Mouse (Mus musculus): ENCODE data around the gene Fhod1. TPM values are rescaled to one million over a fixed set of nuclear protein-coding genes. Genes with fewer than 3 reads are reported as not detected.

Fhod1 gene
- total and polyA plus RNA-seq, 3 experiments: 0.81 to 8.1 (median 3.1) TPM

DNA sequence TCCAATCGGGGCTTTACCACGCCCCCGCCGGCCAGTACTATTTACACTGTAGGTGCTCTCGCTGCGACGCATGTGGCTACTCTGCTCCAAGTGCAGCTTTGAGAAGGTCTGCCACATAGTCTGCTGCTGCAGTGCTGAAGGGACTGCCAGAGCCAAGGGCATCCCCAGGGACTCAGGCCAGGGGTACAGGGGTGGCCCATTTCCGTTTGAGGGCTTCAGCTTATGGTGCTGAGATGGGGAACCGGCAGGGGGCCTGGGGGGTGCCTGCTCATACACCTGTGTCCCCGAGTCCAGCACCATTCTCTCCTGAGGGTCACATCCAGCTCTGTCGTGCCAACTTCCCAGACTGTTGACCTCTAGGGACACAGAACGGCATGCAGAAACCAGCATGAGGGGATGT is 62.2 kb downstream of the Fhod1 start:
- peaks cover 13 to 50% of the 10 kb centered on the region in 2 experiments for H3K36me3 ChIP-seq (replicated peaks in 1 of 2; ENCODE audit: control insufficient read depth in 1 of 2, insufficient read depth in 1 of 2, low read length in 1 of 2)
- no peak overlapping the region for H3K4me2 ChIP-seq (ENCODE audit: insufficient read depth, low read depth, poor library complexity, severe bottlenecking)
- in situ Hi-C loops (cut with MboI; ENCODE audit: low pct_ligation_motif_present, low pct_unique_long_range_greater_than_20kb, low sequenced_read_pairs): loop anchor here (10.0 kb wide), 1 partner anchor 161 kb away; no protein-coding TSS in a partner anchor
- dilution Hi-C loops (cut with MboI; ENCODE audit: extremely low pct_ligation_motif_present, extremely low pct_unique_long_range_greater_than_20kb, low sequenced_read_pairs): no loop called here
- no peak overlapping the region for H3K4me3 ChIP-seq (replicated peaks in 1 of 3; ENCODE audit: low read depth in 2 of 3, low read length in 2 of 3, poor library complexity in 1 of 3)
- peaks cover 5 to 23% of the 10 kb centered on the region in 2 experiments for H3K4me1 ChIP-seq (ENCODE audit: control insufficient read depth in 1 of 2, insufficient read depth in 2 of 2)
- H3K9ac ChIP-seq (ENCODE audit: insufficient read depth, low read depth): no peak overlapping the region
- no peak overlapping the region for H3K27ac ChIP-seq (ENCODE audit: insufficient read depth, low read depth)
- H3K27me3 ChIP-seq (replicated peaks): no peaks in the 10 kb centered on the region
- H3K79me2 ChIP-seq (replicated peaks; ENCODE audit: control insufficient read depth, extremely low read depth, insufficient read depth, poor library complexity, severe bottlenecking): no peaks in the 10 kb centered on the region
- DNase-seq (ENCODE audit: extremely low read depth): no peak
- H3K9me3 ChIP-seq (replicated peaks; ENCODE audit: low read length): no peaks in the 10 kb centered on the region
- TF ChIP-seq MAFK (IDR thresholded peaks at IDR 0.05; ENCODE audit: insufficient replicate concordance, low read length): no peak
- no peak for TF ChIP-seq ZC3H11A (IDR thresholded peaks at IDR 0.05; ENCODE audit: low read depth, low read length)
- TF ChIP-seq BHLHE40 (IDR thresholded peaks at IDR 0.05; ENCODE audit: low read depth, low read length): no peak
- TF ChIP-seq NRF1 (IDR thresholded peaks at IDR 0.05; ENCODE audit: low read depth, low read length): no peak
- TF ChIP-seq E2F4 (IDR thresholded peaks at IDR 0.05; ENCODE audit: insufficient replicate concordance, low read depth, low read length): no peak
- no peak for TF ChIP-seq NELFE (IDR thresholded peaks at IDR 0.05; ENCODE audit: low read depth, low read length)
- no peak for TF ChIP-seq KAT2A (IDR thresholded peaks at IDR 0.05; ENCODE audit: insufficient replicate concordance, low read length)
- no peak for TF ChIP-seq MAZ (IDR thresholded peaks at IDR 0.05; ENCODE audit: low read depth, low read length)
- no peak for TF ChIP-seq MXI1 (IDR thresholded peaks at IDR 0.05; ENCODE audit: low read depth, low read length)
- no peak for TF ChIP-seq TBP (conservative IDR thresholded peaks at IDR 0.05; ENCODE audit: low read depth, low read length)
- no peak for TF ChIP-seq ZNF384 (IDR thresholded peaks at IDR 0.05; ENCODE audit: low read depth, low read length)
- TF ChIP-seq GABPA (IDR thresholded peaks at IDR 0.05; ENCODE audit: insufficient replicate concordance, low read depth, low read length): no peak
- TF ChIP-seq JUND (conservative IDR thresholded peaks at IDR 0.05; ENCODE audit: low read depth, low read length): no peak
- no peak for TF ChIP-seq SIN3A (IDR thresholded peaks at IDR 0.05; ENCODE audit: low read length)
- no peak for TF ChIP-seq UBTF (IDR thresholded peaks at IDR 0.05; ENCODE audit: low read depth, low read length)
- no peak for TF ChIP-seq ELF1 (IDR thresholded peaks at IDR 0.05; ENCODE audit: low read depth, low read length)
- TF ChIP-seq TCF12 (IDR thresholded peaks at IDR 0.05; ENCODE audit: low read depth, low read length): no peak
- TF ChIP-seq POLR2A (IDR thresholded peaks at IDR 0.05; ENCODE audit: low read depth, low read length): no peak
- no peak for TF ChIP-seq MYC (IDR thresholded peaks at IDR 0.05; ENCODE audit: low read depth, low read length)

DNA sequence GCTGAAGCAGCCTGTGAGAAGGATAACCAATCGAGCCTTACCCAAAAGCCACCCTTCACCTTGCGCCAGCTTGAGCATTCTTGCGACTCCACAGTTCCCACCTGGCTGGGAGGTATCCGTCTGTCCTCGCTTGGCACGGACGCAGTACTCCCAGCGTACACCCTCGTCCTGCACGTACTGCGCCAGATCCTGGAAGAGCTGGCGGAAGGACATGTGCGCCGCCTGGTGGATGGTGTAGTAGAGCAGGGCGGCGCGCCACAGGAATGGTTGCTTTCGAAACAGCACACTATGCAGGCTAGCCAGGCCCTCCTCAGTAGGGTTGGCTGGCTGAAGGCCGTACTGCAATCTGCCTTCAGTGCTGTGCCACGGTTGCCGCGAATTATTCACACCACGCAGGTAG is 64.7 kb downstream of the Fhod1 start:
- Histone ChIP-seq H3K27ac (ENCODE audit: insufficient read depth, low read depth) (no peak overlapping the region), H3K4me1 (ENCODE audit: control insufficient read depth in 1 of 2, insufficient read depth in 2 of 2) (peaks cover 2 to 8% of the 10 kb centered on the region in 2 experiments; a peak in 3 of 4 replicates), H3K27me3 (replicated peaks) (no peaks in the 10 kb centered on the region), H3K36me3 (replicated peaks in 1 of 2; ENCODE audit: control insufficient read depth in 1 of 2, insufficient read depth in 1 of 2, low read length in 1 of 2) (peaks cover 13 to 69% of the 10 kb centered on the region in 2 experiments), H3K79me2 (replicated peaks; ENCODE audit: control insufficient read depth, extremely low read depth, insufficient read depth, poor library complexity, severe bottlenecking) (no peaks in the 10 kb centered on the region), H3K9me3 (replicated peaks; ENCODE audit: low read length) (no peaks in the 10 kb centered on the region), H3K4me3 (replicated peaks in 1 of 3; ENCODE audit: low read depth in 2 of 3, low read length in 2 of 3, poor library complexity in 1 of 3) (no peak overlapping the region), H3K4me2 (ENCODE audit: insufficient read depth, low read depth, poor library complexity, severe bottlenecking) (no peak overlapping the region), H3K9ac (ENCODE audit: insufficient read depth, low read depth) (no peak overlapping the region)
- DNase-seq (ENCODE audit: extremely low read depth): no peak
- TF ChIP-seq RAD21 (IDR thresholded peaks at IDR 0.05; ENCODE audit: low read depth, low read length) (peak; percentile 42), SIN3A (IDR thresholded peaks at IDR 0.05; ENCODE audit: low read length) (no peak), ZNF384 (IDR thresholded peaks at IDR 0.05; ENCODE audit: low read depth, low read length) (no peak), CTCF (conservative IDR thresholded peaks at IDR 0.05 in 1 of 2, IDR thresholded peaks at IDR 0.05 in 1 of 2; ENCODE audit: low read depth in 2 of 2, low read length in 2 of 2) (peak in 1 of 2 experiments; percentile 55; a peak in 2 of 4 replicates), JUND (conservative IDR thresholded peaks at IDR 0.05; ENCODE audit: low read depth, low read length) (no peak), SMC3 (IDR thresholded peaks at IDR 0.05; ENCODE audit: low read depth, low read length) (peak; percentile 40), PAX5 (IDR thresholded peaks at IDR 0.05; ENCODE audit: low read length) (no peak)
- dilution Hi-C loops (cut with MboI; ENCODE audit: extremely low pct_ligation_motif_present, extremely low pct_unique_long_range_greater_than_20kb, low sequenced_read_pairs) (no loop called here), in situ Hi-C loops (cut with MboI; ENCODE audit: low pct_ligation_motif_present, low pct_unique_long_range_greater_than_20kb, low sequenced_read_pairs) (loop anchor here (10.0 kb wide), 1 partner anchor 158 kb away; no protein-coding TSS in a partner anchor)

All from CH12.LX (cell line).